Mouse (Mus musculus) gastrocnemius, postnatal 4 days (tissue): Measurements from ENCODE around the gene Gm26602. TPM values are rescaled to one million over a fixed set of nuclear protein-coding genes. Genes with fewer than 3 reads are reported as not detected.

ENCODE experiments used
- DNase-seq, 2 experiments: peaks; one replicate each; pipeline ENCODE4 v3.0.0; 2021 to 2022; ENCODE audit warnings: low spot score in 2 of 2, mixed read lengths in 2 of 2
- total RNA-seq, 2 experiments: library from RNA; stranded (reverse); gene quantifications; 2 replicates each; pipeline ENCODE4 v1.2.3; 2021

Gene Gm26602
- total RNA-seq, 2 experiments from 2014 or later, result not detected

GRCm38 (mm10) chr10:79931797-79932196, 21.1 kb downstream of the Gm26602 start:
- no peak for DNase-seq

- DNase-seq, result peak; percentile 76 to 87
These were observed 22.1 kb downstream of the Gm26602 start for GRCm38 (mm10) chr10:79932736-79933135.

GRCm38 (mm10) chr10:79933145-79933679, 22.6 kb downstream of the Gm26602 start:
- no peak for DNase-seq

GRCm38 (mm10) chr10:79933861-79934260, 23.2 kb downstream of the Gm26602 start:
- DNase-seq, result no peak

- DNase-seq, result peak; percentile 85 to 89
These were observed 23.6 kb downstream of the Gm26602 start for GRCm38 (mm10) chr10:79934272-79934721.

- DNase-seq, result no peak
These were observed 24.3 kb downstream of the Gm26602 start for GRCm38 (mm10) chr10:79934794-79935569.

- no peak for DNase-seq
These were observed 25.7 kb downstream of the Gm26602 start for GRCm38 (mm10) chr10:79936284-79936910.

GRCm38 (mm10) chr10:79936911-79937441, 26.3 kb downstream of the Gm26602 start:
- peak; percentile 51 to 65 for DNase-seq

- no peak for DNase-seq
These were observed 27.3 kb downstream of the Gm26602 start for GRCm38 (mm10) chr10:79937775-79938526.

GRCm38 (mm10) chr10:79940749-79941148, 30.1 kb downstream of the Gm26602 start:
- no peak for DNase-seq

GRCm38 (mm10) chr10:79942988-79943387, 32.3 kb downstream of the Gm26602 start:
- DNase-seq, result no peak

GRCm38 (mm10) chr10:79943471-79943901, 32.8 kb downstream of the Gm26602 start:
- DNase-seq, result no peak

GRCm38 (mm10) chr10:79945507-79946234, 35.0 kb downstream of the Gm26602 start:
- DNase-seq, result no peak

- DNase-seq, result no peak
These were observed 36.2 kb downstream of the Gm26602 start for GRCm38 (mm10) chr10:79946752-79947322.

GRCm38 (mm10) chr10:79947502-79947901, 36.8 kb downstream of the Gm26602 start:
- DNase-seq, result no peak

GRCm38 (mm10) chr10:79949873-79950272, 39.2 kb downstream of the Gm26602 start:
- DNase-seq, result no peak

- no peak for DNase-seq
These were observed 40.0 kb downstream of the Gm26602 start for GRCm38 (mm10) chr10:79950661-79951060.

- DNase-seq, result no peak
These were observed 43.3 kb downstream of the Gm26602 start for GRCm38 (mm10) chr10:79953946-79954345.

- no peak for DNase-seq
These were observed 45.0 kb downstream of the Gm26602 start for GRCm38 (mm10) chr10:79955691-79956090.

- no peak for DNase-seq
These were observed 46.0 kb downstream of the Gm26602 start for GRCm38 (mm10) chr10:79956643-79957154.
